Mouse (Mus musculus) ES-Bruce4 (cell line): ENCODE data around the gene Ndst2. TPM values are rescaled to one million over a fixed set of nuclear protein-coding genes. Genes with fewer than 3 reads are reported as not detected.
A peak's percentile ranks its signal among the peaks of the same experiment; 100 is the strongest.

ENCODE experiments used
- H3K27ac ChIP-seq: 2 replicates; pipeline ENCODE4 v1.5.1; 2012; ENCODE audit warnings: low read length, inconsistent platforms; ENCODE audit not compliant: insufficient read depth
- H3K27me3 ChIP-seq: 2 replicates; pipeline ENCODE4 v1.6.1; 2012; ENCODE audit warnings: mild to moderate bottlenecking, low read length, inconsistent platforms; ENCODE audit not compliant: control insufficient read depth, poor library complexity, insufficient read depth, severe bottlenecking
- H3K36me3 ChIP-seq: 2 replicates; pipeline ENCODE4 v1.6.1; 2012; ENCODE audit warnings: inconsistent platforms, mild to moderate bottlenecking, low read length, moderate library complexity; ENCODE audit not compliant: control insufficient read depth, poor library complexity, insufficient read depth, severe bottlenecking
- H3K4me1 ChIP-seq: one replicate; pipeline ENCODE4 v1.8.1; 2011; ENCODE audit warnings: low read length; ENCODE audit not compliant: control insufficient read depth, insufficient read depth
- H3K4me3 ChIP-seq: 2 replicates; pipeline ENCODE4 v1.5.1; 2011; ENCODE audit warnings: low read depth, mild to moderate bottlenecking, low read length
- H3K9ac ChIP-seq: 2 replicates; pipeline ENCODE4 v1.6.1; 2012; ENCODE audit warnings: low read depth, mild to moderate bottlenecking, inconsistent platforms; ENCODE audit not compliant: poor library complexity, severe bottlenecking
- H3K9me3 ChIP-seq: replicated peaks from 2 replicates; pipeline ENCODE4 v1.6.1; 2012; ENCODE audit warnings: mild to moderate bottlenecking, low read length, inconsistent platforms; ENCODE audit not compliant: control insufficient read depth, poor library complexity, insufficient read depth, severe bottlenecking
- CTCF ChIP-seq: IDR thresholded peaks from one replicate; pipeline ENCODE4 v1.8.1; 2011; ENCODE audit warnings: low read depth, low read length
- EP300 ChIP-seq: IDR thresholded peaks from 2 replicates; pipeline ENCODE4 v1.6.1; 2011; ENCODE audit warnings: low read depth, low read length; ENCODE audit not compliant: insufficient read depth
- POLR2A ChIP-seq: IDR thresholded peaks from one replicate; pipeline ENCODE4 v1.8.1; 2011; ENCODE audit warnings: low read length; ENCODE audit not compliant: insufficient read depth
- polyA plus RNA-seq: library from polyadenylated mRNA; stranded (reverse); fragments of >200 nt; gene quantifications from 2 replicates; pipeline ENCODE4 v1.2.4, GENCODE M21; 2011; ENCODE audit warnings: low read depth; ENCODE audit not compliant: missing spikeins, insufficient read depth, insufficient read length

The Ndst2 gene
- polyA plus RNA-seq, 1 experiment, result 11.0 TPM

DNA sequence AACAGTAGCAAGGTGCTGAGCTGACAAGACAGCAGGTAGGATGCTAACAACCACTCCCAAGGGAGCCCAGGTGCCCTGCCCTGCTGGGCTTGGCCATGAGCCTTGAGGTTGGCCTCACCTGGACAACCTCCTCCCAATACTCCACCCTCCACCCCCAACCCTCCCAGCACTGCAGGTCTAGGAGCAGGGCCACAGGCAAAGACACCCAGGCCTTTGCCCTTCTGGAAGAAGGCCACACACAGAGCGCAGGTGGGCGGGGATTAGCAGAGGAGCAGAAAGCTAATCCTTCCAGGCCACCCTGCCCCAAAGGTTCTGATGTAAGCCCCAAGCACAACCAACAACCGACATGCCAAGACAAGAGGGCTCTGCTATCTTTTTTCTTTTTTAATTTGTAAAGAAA lies 39.0 kb upstream of the Ndst2 start:
- Histone ChIP-seq H3K27me3 (no peaks in the 10 kb centered on the region), H3K9me3 (no peaks in the 10 kb centered on the region), H3K36me3 (peaks cover 8% of the 10 kb centered on the region), H3K4me3 (no peak overlapping the region), H3K27ac (no peak overlapping the region), H3K4me1 (no peaks in the 10 kb centered on the region), H3K9ac (no peak overlapping the region)
- TF ChIP-seq POLR2A (no peak), CTCF (no peak), EP300 (no peak)

DNA sequence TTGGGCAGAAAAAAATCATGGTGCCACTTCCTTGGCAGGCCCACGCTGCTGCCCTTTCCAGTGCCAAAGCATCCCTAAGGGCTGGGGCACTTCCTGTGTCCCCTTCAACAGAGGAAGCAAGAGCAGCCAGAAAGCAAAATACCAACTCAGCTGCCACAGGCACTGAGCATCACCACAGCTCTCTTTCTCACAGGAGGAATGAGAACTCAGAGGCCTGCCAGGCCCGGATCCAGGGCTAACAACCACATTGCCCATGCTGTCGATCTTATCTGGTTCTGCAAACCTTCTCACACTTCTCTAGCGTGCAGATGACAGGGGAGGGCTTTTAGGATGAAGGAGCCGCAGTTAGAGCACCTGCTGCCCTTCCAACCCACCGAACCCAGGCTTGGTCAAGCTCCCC lies 38.4 kb upstream of the Ndst2 start:
- H3K36me3 ChIP-seq, result peaks cover 2% of the 10 kb centered on the region
- H3K4me1 ChIP-seq, result no peaks in the 10 kb centered on the region
- no peak overlapping the region for H3K4me3 ChIP-seq
- H3K9me3 ChIP-seq, result no peaks in the 10 kb centered on the region
- TF ChIP-seq CTCF (no peak), EP300 (no peak), POLR2A (no peak)
- H3K27ac ChIP-seq, result no peak overlapping the region
- no peak overlapping the region for H3K9ac ChIP-seq
- H3K27me3 ChIP-seq, result no peaks in the 10 kb centered on the region

DNA sequence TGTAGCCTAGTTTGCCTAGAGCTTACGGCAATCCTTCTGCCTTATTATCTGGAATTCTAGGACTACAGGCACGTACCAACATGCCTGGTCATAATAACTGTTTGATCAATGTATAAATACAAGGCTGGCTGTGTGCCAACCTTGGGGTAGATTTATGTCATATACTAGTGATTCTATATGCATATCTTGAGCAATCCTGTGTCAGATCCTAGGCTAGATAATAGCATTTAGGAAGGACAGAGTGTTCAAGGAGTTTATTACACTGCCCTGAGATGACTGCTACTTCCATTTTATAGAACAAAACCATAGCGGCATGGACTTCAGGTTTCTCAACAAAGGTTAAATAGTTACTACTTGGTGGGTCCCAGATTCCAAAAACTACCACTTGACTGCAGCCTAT lies 37.6 kb upstream of the Ndst2 start:
- H3K36me3 ChIP-seq, result no peaks in the 10 kb centered on the region; the same call in 1 of the 2 replicates
- H3K9me3 ChIP-seq, result no peaks in the 10 kb centered on the region
- no peak overlapping the region for H3K4me3 ChIP-seq
- no peak for TF ChIP-seq EP300
- TF ChIP-seq POLR2A, result no peak
- TF ChIP-seq CTCF, result no peak
- no peaks in the 10 kb centered on the region for H3K27me3 ChIP-seq
- no peaks in the 10 kb centered on the region for H3K4me1 ChIP-seq
- H3K27ac ChIP-seq, result no peak overlapping the region
- no peak overlapping the region for H3K9ac ChIP-seq

DNA sequence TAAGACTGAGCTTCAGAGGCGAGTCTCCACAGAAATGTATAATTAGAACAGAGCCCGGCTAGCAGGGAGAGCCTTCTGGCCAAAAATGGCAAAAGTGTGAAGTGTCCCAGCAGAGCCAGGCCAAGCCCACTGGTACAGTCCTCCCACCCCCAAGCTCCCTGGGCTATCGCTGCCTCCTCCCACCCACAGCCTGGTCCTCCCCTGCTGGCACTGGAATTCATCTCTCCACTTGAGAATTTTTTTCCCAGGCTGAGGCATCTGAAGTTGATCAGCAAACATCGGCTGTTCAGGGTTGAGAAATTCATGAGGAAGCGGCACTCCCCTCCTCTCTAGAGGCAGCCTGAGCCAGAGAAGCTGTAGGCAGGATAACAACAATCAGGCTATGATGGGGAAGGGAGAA lies 34.2 kb upstream of the Ndst2 start:
- Histone ChIP-seq H3K27ac (no peak overlapping the region), H3K27me3 (no peaks in the 10 kb centered on the region), H3K4me1 (no peaks in the 10 kb centered on the region), H3K4me3 (no peak overlapping the region), H3K36me3 (peaks cover 16% of the 10 kb centered on the region), H3K9ac (no peak overlapping the region), H3K9me3 (no peaks in the 10 kb centered on the region)
- TF ChIP-seq POLR2A (no peak), EP300 (no peak), CTCF (no peak)

DNA sequence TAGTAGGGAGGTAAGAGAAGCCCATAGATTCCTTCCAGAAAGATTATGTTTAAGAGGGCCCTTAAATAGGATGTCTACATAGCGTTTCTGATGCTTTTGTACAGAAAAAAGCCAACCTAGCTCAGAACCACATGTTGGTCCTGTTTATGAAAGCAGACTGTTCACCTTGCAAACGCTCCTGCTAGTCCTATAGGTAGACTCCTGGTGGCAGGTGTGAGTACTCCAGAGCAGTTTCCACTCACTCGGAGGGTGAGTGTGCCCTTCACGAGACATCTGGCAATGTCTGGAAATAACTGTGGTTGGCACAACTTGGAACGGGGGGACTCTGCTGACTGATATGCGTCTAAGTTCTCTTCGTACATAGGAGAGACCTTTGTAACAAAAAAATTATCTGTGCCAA lies 33.6 kb upstream of the Ndst2 start:
- H3K4me1 ChIP-seq, result no peaks in the 10 kb centered on the region
- no peaks in the 10 kb centered on the region for H3K27me3 ChIP-seq
- no peak overlapping the region for H3K27ac ChIP-seq
- H3K4me3 ChIP-seq, result no peak overlapping the region
- no peaks in the 10 kb centered on the region for H3K9me3 ChIP-seq
- peaks cover 19% of the 10 kb centered on the region for H3K36me3 ChIP-seq
- no peak overlapping the region for H3K9ac ChIP-seq
- TF ChIP-seq CTCF, result no peak
- TF ChIP-seq EP300, result no peak
- no peak for TF ChIP-seq POLR2A

DNA sequence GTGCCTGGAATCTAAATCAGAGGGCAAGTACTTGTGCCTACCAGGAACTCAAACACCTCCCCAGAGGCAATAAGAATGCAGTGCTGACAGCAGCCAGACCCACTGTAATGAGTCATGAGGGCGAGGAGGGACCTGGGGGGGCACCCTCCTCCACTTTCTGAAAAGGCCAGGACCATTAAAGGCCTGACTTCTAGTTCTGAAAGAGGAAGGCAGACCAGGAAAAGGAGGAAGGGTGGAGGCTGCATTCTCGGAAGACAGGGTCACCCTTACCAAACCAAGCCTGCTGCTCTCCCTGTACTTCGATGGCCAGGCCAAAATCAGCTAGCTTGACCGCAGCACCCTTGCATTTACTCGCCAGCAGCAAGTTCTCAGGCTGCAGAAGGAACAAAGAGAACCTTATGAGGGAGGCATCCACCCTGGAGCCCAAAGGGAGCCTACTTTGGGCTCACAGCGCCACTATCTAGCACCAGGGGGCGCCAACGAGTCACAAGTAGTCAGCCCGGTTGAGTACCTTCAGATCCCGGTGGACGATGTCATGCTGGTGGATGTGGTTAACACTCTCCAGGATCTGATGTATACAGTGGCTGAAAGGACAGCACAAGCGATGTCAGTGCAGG lies 31.4 kb upstream of the Ndst2 start:
- no peak overlapping the region for H3K27ac ChIP-seq
- TF ChIP-seq CTCF (peak; percentile 92), POLR2A (no peak)
- H3K4me3 ChIP-seq, result no peak overlapping the region
- no peaks in the 10 kb centered on the region for H3K9me3 ChIP-seq
- no peaks in the 10 kb centered on the region for H3K4me1 ChIP-seq
- no peak overlapping the region for H3K9ac ChIP-seq
- peaks cover 19% of the 10 kb centered on the region for H3K36me3 ChIP-seq
- H3K27me3 ChIP-seq, result no peaks in the 10 kb centered on the region
